Mouse (Mus musculus) heart, postnatal 10 days (tissue): Measurements from ENCODE around the gene Lpp. TPM values are rescaled to one million over a fixed set of nuclear protein-coding genes. Genes with fewer than 3 reads are reported as not detected.
A peak's percentile ranks its signal among the peaks of the same experiment; 100 is the strongest.

ENCODE experiments used
- DNase-seq, 2 experiments: peaks; one replicate each; pipeline ENCODE4 v3.0.0; 2021
- intact Hi-C: fragments of 180-260 bp; cut with DNase I; formaldehyde crosslinking; loops from one replicate; pipeline ENCODE4 v1.15.1; 2025
- total RNA-seq, 2 experiments: library from RNA; stranded (reverse); gene quantifications; 2 replicates each; pipeline ENCODE4 v1.2.3; 2021

Lpp gene
- total RNA-seq, 2 experiments from 2014 or later: 58.8 TPM

DNA sequence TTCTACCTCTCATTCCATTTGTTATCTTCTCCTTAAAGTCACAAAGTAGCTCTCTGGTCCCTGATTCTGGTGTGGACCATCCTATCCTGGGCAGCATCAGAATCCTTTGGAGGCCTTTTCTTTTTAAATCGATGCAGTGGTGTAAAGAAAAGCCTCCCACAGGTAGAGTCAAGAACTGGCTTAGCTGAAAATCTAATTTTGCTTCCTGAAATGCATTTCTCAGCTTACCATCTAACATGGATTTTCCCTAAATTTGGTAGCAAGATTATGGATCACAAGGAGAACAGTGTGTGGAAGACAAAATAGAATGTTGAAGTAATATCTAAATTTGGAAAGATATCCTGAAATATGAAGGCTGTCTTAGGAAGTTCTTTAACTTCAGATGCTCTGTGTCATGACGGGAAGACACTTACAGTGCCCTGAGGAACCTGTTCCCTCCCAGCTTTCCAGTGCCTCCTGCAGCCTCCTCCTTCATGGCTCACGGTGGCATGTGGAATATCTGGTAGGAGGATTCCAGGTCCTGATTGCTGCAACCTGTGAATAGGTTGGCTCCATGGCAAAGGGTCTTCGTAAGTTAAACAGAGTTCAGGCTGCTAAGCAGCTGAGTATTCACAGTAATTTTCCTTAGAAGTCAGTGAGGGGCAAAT, 251.6 kb downstream of the Lpp start:
- intact Hi-C loops: no loop called here
- DNase-seq: no peak

GRCm38 (mm10) chr16:24645906-24646603, 252.7 kb downstream of the Lpp start:
- intact Hi-C loops: no loop called here
- no peak for DNase-seq

GRCm38 (mm10) chr16:24651655-24652654, 258.6 kb downstream of the Lpp start:
- no peak for DNase-seq
- intact Hi-C loops: no loop called here

DNA sequence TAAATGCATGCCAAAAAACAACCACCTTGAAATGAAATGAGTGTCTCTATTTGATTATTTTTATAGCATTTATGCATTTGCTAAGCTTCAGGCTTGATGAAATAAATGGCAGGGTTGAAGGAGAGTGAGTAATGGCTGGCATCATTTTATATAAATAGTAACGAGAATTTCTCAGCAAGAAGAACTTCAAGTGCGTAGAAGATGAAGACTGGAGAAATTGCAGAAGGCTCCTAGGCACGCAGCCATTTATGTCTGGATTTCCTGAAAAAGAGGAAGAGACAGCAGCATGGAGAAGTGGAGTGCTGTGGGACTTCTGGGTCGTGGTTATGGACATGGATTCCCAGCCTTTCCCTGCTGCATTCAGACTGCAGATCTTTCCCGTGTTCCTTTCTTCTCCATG, 259.7 kb downstream of the Lpp start:
- intact Hi-C loops: no loop called here
- DNase-seq: peak; percentile 25 to 30

DNA sequence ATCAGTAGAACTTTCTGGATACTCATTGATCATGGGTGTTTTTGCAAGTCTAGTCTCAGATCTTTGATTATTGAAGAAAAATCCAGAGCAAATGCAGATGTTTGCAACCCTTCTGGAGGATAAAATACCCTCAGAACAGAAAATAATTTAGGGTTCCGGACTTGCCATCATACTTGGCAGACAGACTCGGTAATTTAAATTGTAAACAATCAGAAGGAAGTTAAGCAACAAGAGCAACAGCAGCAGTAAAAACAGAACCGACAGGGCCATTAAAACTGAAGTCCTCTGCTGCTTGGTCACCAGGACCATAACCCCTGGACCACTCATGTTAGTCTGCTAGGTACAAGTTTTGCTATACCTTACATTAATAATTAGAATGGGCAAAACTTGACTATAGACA, 261.8 kb downstream of the Lpp start:
- intact Hi-C loops: no loop called here
- no peak for DNase-seq

- DNase-seq: no peak
- intact Hi-C loops: no loop called here
Observed at GRCm38 (mm10) chr16:24656026-24656425, 262.7 kb downstream of the Lpp start.

- intact Hi-C loops: no loop called here
Observed at GRCm38 (mm10) chr16:24656752-24657151, 263.4 kb downstream of the Lpp start.

GRCm38 (mm10) chr16:24659049-24659448, 265.7 kb downstream of the Lpp start:
- intact Hi-C loops: no loop called here
- DNase-seq: no peak

More at GRCm38 (mm10) chr16:24656752-24657151, 263.4 kb downstream of the Lpp start:
- DNase-seq: no peak

DNA sequence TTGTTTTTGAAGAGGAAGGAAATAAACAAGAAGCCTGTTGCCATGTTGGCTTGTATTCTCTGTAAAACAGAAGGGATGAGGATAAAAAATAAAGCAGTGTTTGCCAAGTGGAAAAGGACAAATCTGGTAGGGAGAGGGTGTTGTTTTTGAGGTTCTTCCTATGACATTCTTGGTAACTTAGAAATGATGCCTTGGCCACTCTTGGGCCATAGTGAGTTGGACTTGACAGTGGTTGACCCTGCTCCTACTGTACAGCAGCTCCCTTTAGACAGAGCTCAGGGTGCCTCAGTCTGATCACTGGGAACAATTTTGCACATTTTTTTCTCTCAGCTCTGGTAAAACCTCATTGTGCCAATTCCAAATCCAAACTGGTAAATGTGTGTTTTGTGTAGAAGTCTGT, 270.8 kb downstream of the Lpp start:
- no peak for DNase-seq
- intact Hi-C loops: no loop called here

GRCm38 (mm10) chr16:24669718-24670460, 276.6 kb downstream of the Lpp start:
- intact Hi-C loops: no loop called here
- no peak for DNase-seq

GRCm38 (mm10) chr16:24678942-24679341, 285.6 kb downstream of the Lpp start:
- DNase-seq: no peak
- intact Hi-C loops: no loop called here

- intact Hi-C loops: no loop called here
- no peak for DNase-seq
Observed at GRCm38 (mm10) chr16:24695062-24695461, 301.8 kb downstream of the Lpp start.

GRCm38 (mm10) chr16:24704215-24704614, 310.9 kb downstream of the Lpp start:
- intact Hi-C loops: no loop called here
- DNase-seq: no peak

GRCm38 (mm10) chr16:24723641-24724040, 330.3 kb downstream of the Lpp start:
- intact Hi-C loops: no loop called here
- no peak for DNase-seq

- no peak for DNase-seq
- intact Hi-C loops: loop anchor here (10.0 kb wide), 1 partner anchor 748 kb away; the partner anchor contains the start of genes Bcl6 and Gm37419
Observed at GRCm38 (mm10) chr16:24732751-24733150, 339.4 kb downstream of the Lpp start.

DNA sequence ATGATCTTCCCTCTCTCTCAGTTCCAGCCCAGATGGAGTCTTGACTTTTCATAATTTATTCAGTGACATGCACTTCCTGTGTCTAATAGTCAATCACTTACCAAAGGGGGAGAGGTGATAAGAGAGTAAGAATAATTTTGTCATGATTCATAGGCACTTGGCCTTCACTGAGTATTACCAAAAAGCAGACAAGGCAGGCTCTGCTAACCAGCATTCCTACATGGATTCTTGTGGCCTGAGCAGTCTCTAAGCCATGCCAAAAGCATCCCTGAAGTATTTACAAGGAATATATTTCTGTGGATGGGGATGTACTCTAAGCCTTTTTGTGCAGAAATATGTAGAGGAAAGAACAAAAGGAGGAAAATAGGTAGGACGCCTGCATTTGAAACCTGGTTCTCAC, 340.0 kb downstream of the Lpp start:
- intact Hi-C loops: loop anchor here (10.0 kb wide), 1 partner anchor 749 kb away; the partner anchor contains the start of genes Bcl6 and Gm37419

DNA sequence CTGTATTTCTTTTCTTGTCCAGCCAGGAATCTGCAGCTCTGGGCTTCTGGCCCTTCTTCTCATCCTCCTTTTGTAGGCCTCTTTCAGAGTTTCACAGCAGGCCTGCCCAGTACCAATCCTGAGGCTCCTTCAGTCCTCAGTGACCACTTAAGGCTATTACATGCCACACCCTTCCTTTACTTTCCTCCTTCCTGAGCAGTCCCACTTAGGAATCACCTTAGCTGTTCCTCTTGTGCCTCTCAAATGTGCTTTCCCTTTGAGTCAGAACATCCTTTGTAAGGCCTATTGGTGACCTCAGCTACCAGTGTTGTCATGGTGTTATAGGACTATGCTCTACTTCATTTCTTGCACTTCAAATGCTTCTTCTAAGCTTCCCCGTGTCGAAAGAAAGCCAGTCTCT, 342.4 kb downstream of the Lpp start:
- intact Hi-C loops: loop anchor here (10.0 kb wide), 1 partner anchor 751 kb away; the partner anchor contains the start of genes Bcl6 and Gm37419

More for the DNA sequence above, 340.0 kb downstream of the Lpp start:
- DNase-seq: no peak

DNA sequence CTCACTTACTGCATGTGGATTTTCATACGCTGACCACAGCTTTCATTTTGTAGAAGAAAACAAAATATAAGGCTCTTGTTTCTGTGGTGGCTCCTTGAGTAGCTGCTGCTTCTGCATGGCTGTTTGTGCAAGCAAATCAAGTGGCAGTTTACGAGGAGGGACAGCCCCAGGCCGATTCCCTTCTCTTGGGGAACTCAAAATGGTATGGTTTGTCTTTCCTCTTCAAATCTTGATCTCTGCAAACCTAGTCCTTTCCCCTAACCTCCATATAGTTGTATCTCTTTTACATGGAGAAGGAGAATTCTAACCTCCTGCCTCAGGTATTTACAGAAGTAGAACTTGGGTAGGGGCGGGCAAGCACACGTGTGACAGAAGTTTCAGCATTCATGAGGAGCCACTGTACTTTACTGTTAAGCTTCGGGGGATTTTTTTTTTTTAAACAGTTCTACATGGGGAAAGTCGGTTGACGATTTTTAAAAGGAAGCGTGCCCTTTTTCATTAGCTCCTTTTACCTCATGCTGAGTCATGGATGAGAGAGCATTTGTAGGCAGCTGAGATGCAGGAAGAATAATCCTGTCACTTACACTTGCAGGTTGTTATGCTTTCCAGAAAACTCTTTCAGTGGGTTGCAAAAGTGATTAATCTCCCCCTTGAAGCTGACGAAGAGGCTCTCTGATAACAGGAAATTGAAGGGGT, 344.2 kb downstream of the Lpp start:
- no peak for DNase-seq
- intact Hi-C loops: loop anchor here (10.0 kb wide), 1 partner anchor 753 kb away; the partner anchor contains the start of genes Bcl6 and Gm37419

More for the DNA sequence above, 342.4 kb downstream of the Lpp start:
- DNase-seq: no peak

GRCm38 (mm10) chr16:24740714-24741113, 347.4 kb downstream of the Lpp start:
- no peak for DNase-seq
- intact Hi-C loops: no loop called here
